Mouse (Mus musculus): ENCODE measurements around the gene Spaar.
"Not testable (repeated sequence)": the region's sequence is repeated elsewhere in the genome, so short reads cannot be mapped to it uniquely, and the experiment has no call there.

Spaar gene

GRCm38 (mm10) chr4:43728576-43728954, 1.3 kb upstream of the Spaar start:
- no peak for DNase-seq (ENCODE audit: low spot score in 2 of 2)

GRCm38 (mm10) chr4:43729126-43729525, 708 bp upstream of the Spaar start:
- DNase-seq (ENCODE audit: low spot score in 2 of 2): no peak

GRCm38 (mm10) chr4:43730750-43731297, 990 bp downstream of the Spaar start:
- no peak for DNase-seq (ENCODE audit: low spot score in 2 of 2)

GRCm38 (mm10) chr4:43732171-43732570, 2.3 kb downstream of the Spaar start:
- no peak for DNase-seq (ENCODE audit: low spot score in 2 of 2)

GRCm38 (mm10) chr4:43733186-43733585, 3.4 kb downstream of the Spaar start:
- no peak for DNase-seq (ENCODE audit: low spot score in 2 of 2)

- DNase-seq (ENCODE audit: low spot score in 2 of 2): no peak
Observed at GRCm38 (mm10) chr4:43737144-43737543, 7.3 kb downstream of the Spaar start.

- no peak for DNase-seq (ENCODE audit: low spot score in 2 of 2)
Observed at GRCm38 (mm10) chr4:43738989-43739674, 9.3 kb downstream of the Spaar start.

GRCm38 (mm10) chr4:43741526-43741925, 11.7 kb downstream of the Spaar start:
- no peak for DNase-seq (ENCODE audit: low spot score in 2 of 2)

GRCm38 (mm10) chr4:43742637-43743036, 12.8 kb downstream of the Spaar start:
- no peak for DNase-seq (ENCODE audit: low spot score in 2 of 2)

- DNase-seq (ENCODE audit: low spot score in 2 of 2): no peak
Observed at GRCm38 (mm10) chr4:43743099-43743498, 13.3 kb downstream of the Spaar start.

GRCm38 (mm10) chr4:43745187-43745586, 15.4 kb downstream of the Spaar start:
- DNase-seq (ENCODE audit: low spot score in 2 of 2): no peak

- DNase-seq (ENCODE audit: low spot score in 2 of 2): no peak
Observed at GRCm38 (mm10) chr4:43757213-43757612, 27.4 kb downstream of the Spaar start.

GRCm38 (mm10) chr4:43759571-43760418, 30.0 kb downstream of the Spaar start:
- DNase-seq (ENCODE audit: low spot score in 2 of 2): peak in 1 of 2 experiments; percentile 10

- peak; percentile 9 to 12 for DNase-seq (ENCODE audit: low spot score in 2 of 2)
Observed at GRCm38 (mm10) chr4:43760460-43760859, 30.6 kb downstream of the Spaar start.

GRCm38 (mm10) chr4:43761336-43761735, 31.5 kb downstream of the Spaar start:
- DNase-seq (ENCODE audit: low spot score in 2 of 2): no peak

GRCm38 (mm10) chr4:43763410-43763809, 33.6 kb downstream of the Spaar start:
- DNase-seq (ENCODE audit: low spot score in 2 of 2): peak; percentile 78 to 83

GRCm38 (mm10) chr4:43768341-43768740, 38.5 kb downstream of the Spaar start:
- no peak for DNase-seq (ENCODE audit: low spot score in 2 of 2)

- no peak for DNase-seq (ENCODE audit: low spot score in 2 of 2)
Observed at GRCm38 (mm10) chr4:43769374-43769773, 39.5 kb downstream of the Spaar start.

- DNase-seq (ENCODE audit: low spot score in 2 of 2): no peak
Observed at GRCm38 (mm10) chr4:43770909-43771308, 41.1 kb downstream of the Spaar start, which contains the start of gene Olfr159. Gene Olfr159 (minus strand): TSS chr4:43771009.

GRCm38 (mm10) chr4:43771626-43772025, 41.8 kb downstream of the Spaar start:
- DNase-seq (ENCODE audit: low spot score in 2 of 2): no peak

- DNase-seq (ENCODE audit: low spot score in 2 of 2): no peak
Observed at GRCm38 (mm10) chr4:43772304-43772703, 42.5 kb downstream of the Spaar start.

GRCm38 (mm10) chr4:43795296-43795695, 65.5 kb downstream of the Spaar start:
- no peak for DNase-seq (ENCODE audit: low spot score in 2 of 2)

GRCm38 (mm10) chr4:43795844-43796243, 66.0 kb downstream of the Spaar start:
- DNase-seq (ENCODE audit: low spot score in 2 of 2): not testable (repeated sequence)

All from right cerebral cortex, adult 2 months (tissue).